Mouse (Mus musculus) frontal cortex, adult (tissue): ENCODE data around the gene Prl7c1.
"Not testable (repeated sequence)": the region's sequence is repeated elsewhere in the genome, so short reads cannot be mapped to it uniquely, and the experiment has no call there.

Source experiments
- ATAC-seq: cut with Nextera tagmentation; 2 replicates; pipeline ENCODE4 v1.9.2; 2017; ENCODE audit warnings: mild to moderate bottlenecking, moderate library complexity, mixed read lengths; ENCODE audit not compliant: low TSS enrichment

The Prl7c1 gene

DNA sequence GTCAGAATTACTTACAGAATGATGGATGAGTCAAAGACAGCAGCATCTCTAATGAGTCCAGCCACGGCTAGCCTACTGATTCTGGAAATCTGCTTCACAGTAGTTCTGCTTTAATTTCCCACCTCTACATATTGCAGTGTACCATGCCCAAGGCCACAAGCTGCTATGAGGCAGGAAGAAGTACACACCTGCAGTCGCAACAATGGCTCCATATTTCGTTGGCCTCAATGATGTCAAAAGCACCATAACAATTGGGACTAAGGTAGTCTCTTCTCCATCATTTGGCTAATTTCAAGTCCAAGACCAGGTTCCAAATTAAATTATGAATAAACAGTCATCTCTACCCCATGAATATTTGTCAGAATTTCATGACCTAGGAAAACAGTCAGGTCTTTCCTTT, at the start of gene Prl7c1:
Gene Prl7c1, minus strand, starts transcription at position 101 of the 400 bp plus-strand sequence.
- ATAC-seq: not testable (repeated sequence)

DNA sequence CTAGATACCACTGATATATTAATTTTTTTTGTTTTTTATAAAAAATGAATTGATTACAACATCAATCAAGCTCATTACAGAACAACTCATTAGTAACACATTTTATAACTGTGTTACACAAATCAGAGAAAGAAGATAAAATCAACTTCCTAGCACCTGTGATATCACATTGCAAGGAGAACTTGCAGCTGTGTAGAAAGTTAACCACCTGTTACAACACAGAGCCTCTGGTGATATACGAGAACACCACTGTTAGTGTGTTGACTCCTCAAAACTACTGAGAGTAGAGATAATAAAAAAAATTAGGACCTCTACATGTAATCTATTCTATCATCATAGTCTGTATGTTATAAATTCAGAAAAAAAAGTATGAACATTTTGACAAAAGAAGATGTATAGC, 22.2 kb upstream of the Prl7c1 start:
- ATAC-seq: no peak

DNA sequence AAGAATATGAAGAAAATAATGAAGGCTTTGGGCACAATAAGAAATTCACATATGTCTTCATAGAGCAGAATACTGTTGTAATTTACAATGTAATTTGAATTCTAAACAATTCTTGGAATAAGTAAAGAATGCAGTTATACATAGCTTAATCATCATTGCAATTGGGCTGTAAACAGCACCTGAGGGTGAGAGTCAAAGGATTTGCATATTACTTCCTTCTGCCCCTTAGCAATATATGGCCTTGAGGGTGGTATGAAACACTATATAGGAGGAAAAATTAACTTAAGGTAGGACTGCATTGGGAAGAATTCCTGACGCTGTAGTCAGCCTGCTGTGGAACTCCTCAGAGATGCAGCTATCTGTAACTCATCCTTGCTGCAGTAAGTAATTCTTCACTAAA, 20.8 kb upstream of the Prl7c1 start, which contains the start of gene Prl2a1:
Gene Prl2a1, plus strand, starts transcription at position 301 of the 400 bp plus-strand sequence.
- ATAC-seq: no peak

DNA sequence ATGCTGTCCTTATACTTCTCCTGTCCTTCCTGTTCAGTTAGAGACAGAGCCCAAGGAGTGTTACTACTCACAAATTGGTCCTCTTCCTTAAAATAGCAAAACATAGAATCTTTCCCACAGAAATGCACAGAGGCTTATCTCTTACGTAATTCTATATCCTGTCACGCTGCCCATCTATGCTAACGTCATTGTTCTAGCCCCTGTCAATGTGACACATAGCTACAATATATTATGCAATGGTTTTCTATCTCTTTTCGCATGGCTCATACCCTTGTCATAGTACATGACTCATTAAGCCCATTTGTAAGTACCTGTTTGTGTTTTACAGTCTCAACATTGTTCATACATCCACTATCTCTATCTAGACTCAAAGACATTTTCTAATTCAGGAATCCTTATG, 18.7 kb upstream of the Prl7c1 start:
- no peak for ATAC-seq

DNA sequence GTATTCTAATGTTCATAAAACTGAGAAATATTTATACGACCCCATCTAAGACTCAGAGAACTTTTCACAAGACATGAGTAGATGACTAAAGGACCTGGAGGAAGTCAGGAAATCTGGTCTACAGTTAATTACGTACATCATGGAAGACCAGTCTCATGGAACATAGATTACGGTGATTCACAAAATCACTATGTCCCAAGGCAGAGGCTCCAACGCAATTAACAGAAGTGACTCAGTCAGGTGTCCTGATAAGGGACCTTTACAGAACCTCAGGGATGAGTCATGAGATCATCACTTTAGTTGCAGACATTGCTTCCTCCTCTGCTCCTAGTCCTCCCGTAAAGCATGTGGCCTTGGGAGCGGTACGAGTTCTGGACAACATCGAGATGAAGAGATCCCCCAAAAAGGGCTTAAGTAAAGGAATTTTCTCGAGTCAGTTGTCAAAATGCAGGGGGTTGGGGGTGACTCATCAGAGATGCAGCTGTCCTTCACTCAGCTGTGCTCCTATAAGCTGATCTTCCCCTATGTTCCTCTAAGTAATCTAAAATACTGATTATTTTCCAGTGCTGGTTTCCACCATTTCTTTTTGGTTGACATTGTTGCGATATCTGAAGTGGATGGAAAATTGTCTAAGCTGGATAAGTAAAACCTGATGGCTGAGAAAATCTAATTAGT, 46.0 kb downstream of the Prl7c1 start:
- ATAC-seq: no peak

DNA sequence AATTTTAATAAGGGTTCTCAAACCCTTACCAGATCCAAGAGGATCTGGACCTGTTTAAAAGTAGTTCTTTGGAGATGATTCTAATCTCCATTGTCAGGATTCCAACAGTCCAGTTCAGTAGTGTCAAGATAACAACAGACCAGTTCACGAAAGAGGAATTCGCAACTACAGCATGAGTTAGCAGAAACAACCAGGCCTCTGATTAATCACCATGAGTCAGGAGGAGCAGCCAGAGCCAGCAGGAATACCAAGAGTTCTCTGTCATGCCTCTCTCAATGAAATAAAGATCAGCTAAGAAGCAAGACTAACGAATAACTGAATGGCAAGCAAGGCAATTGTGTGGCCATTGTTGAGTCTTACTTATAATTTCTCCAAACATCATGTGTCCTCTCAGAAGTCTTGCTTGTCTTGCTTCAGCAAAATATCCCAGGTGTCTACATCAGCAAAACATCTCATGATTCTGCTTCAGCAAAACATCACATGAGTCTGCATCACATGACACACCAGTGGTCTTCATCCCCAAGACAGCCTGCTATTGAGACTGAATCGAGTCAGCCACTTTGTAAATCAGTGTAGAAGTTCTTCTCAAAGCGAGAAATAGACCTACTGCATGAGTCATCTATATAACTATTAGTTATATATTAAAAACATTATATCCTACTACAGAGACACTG, 50.2 kb downstream of the Prl7c1 start:
- not testable (repeated sequence) for ATAC-seq

DNA sequence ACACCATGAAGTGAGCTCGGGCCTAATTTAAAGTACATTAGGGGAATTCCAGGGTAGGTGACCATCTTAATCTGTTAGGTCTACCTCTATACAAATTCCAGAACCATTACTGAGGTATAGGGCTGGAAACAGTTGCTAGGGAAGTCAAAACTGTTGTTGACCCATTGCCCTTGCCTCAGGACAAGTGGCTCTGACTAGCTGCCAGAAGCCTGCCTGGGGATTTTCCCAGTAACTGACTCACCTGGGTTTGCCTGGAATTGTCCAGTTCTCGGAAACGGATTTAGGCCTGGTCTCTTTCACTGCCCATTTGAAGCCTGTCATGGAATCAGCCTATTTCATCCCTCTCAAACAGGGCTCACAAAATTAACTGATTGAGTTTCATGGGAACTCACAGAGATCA, 55.5 kb downstream of the Prl7c1 start:
- ATAC-seq: not testable (repeated sequence)
